Mouse (Mus musculus) spleen, adult 2 months (tissue): Measurements from ENCODE around the gene Arf3. TPM values are rescaled to one million over a fixed set of nuclear protein-coding genes. Genes with fewer than 3 reads are reported as not detected.
A peak's percentile ranks its signal among the peaks of the same experiment; 100 is the strongest.

Experiments used
- DNase-seq, 2 experiments: peaks; one replicate each; pipeline versions ENCODE4 v3.0.0 to v3.0.0-alpha.2; 2012 to 2021; ENCODE audit warnings: low spot score in 2 of 2, low read depth in 1 of 2
- H3K27ac ChIP-seq: fragments of 200-500 bp; 2 replicates; pipeline ENCODE4 v1.5.1; 2012; ENCODE audit warnings: low read length, inconsistent platforms; ENCODE audit not compliant: insufficient read depth
- H3K27me3 ChIP-seq: fragments of 200-500 bp; 2 replicates; pipeline ENCODE4 v1.6.1; 2012; ENCODE audit warnings: mild to moderate bottlenecking, moderate library complexity, low read length, inconsistent platforms; ENCODE audit not compliant: control insufficient read depth, insufficient read depth
- H3K36me3 ChIP-seq: fragments of 200-500 bp; 2 replicates; pipeline ENCODE4 v1.6.1; 2012; ENCODE audit warnings: mild to moderate bottlenecking, low read length, inconsistent platforms; ENCODE audit not compliant: control insufficient read depth, insufficient read depth
- H3K4me1 ChIP-seq: fragments of 200-500 bp; 2 replicates; pipeline ENCODE4 v1.6.1; 2011; ENCODE audit warnings: inconsistent platforms; ENCODE audit not compliant: control insufficient read depth, insufficient read depth, insufficient read length
- H3K4me3 ChIP-seq: fragments of 200-500 bp; 2 replicates; pipeline ENCODE4 v1.5.1; 2011; ENCODE audit warnings: mild to moderate bottlenecking, inconsistent platforms; ENCODE audit not compliant: insufficient read depth, insufficient read length; ENCODE audit errors: extremely low read depth
- CTCF ChIP-seq: fragments of 200-500 bp; IDR thresholded peaks from 2 replicates; pipeline ENCODE4 v1.5.1; 2011; ENCODE audit warnings: mild to moderate bottlenecking, inconsistent platforms; ENCODE audit not compliant: insufficient read depth, insufficient read length, insufficient replicate concordance; ENCODE audit errors: extremely low read depth
- POLR2A ChIP-seq: fragments of 200-500 bp; IDR thresholded peaks from 2 replicates; pipeline ENCODE4 v1.6.1; 2011; ENCODE audit warnings: low read depth, low read length, inconsistent platforms
- WGBS: fragments of 180-500 bp; shearing (Covaris S2); methylation state at CpG from one replicate; pipeline ENCODE4 v1.1.7; 2018; 5-methylcytosine and 5-hydroxymethylcytosine counted together
- polyA plus RNA-seq: library from polyadenylated mRNA; depleted of rRNA; stranded (reverse); fragments of >200 nt; gene quantifications from 2 replicates; pipeline ENCODE4 v1.2.3, GENCODE M21; 2012

The Arf3 gene
- polyA plus RNA-seq, 1 experiment = 65.2 TPM

- TF ChIP-seq POLR2A = no peak
- TF ChIP-seq CTCF = no peak
- no peak overlapping the region for H3K4me3 ChIP-seq
- no peaks in the 10 kb centered on the region for H3K36me3 ChIP-seq
- H3K4me1 ChIP-seq = peaks cover 3% of the 10 kb centered on the region; the same call in 1 of the 2 replicates
- no peak overlapping the region for H3K27ac ChIP-seq
- WGBS = 13% methylated on average over 14 of the region's 14 CpGs
- no peak for DNase-seq
- H3K27me3 ChIP-seq = peaks cover 6% of the 10 kb centered on the region
These were observed 40.2 kb downstream of the Arf3 start for GRCm38 (mm10) chr15:98722854-98723253.

- TF ChIP-seq CTCF = no peak
- no peak for TF ChIP-seq POLR2A
- 87% methylated on average over 8 of the region's 8 CpGs for WGBS
- H3K27ac ChIP-seq = no peak overlapping the region
- H3K27me3 ChIP-seq = peaks cover 6% of the 10 kb centered on the region
- peaks cover 3% of the 10 kb centered on the region; the same call in 1 of the 2 replicates for H3K4me1 ChIP-seq
- no peaks in the 10 kb centered on the region for H3K36me3 ChIP-seq
- DNase-seq = no peak
- no peak overlapping the region for H3K4me3 ChIP-seq
These were observed 40.8 kb downstream of the Arf3 start for GRCm38 (mm10) chr15:98722191-98722590.

- 76% methylated on average over 16 of the region's 16 CpGs for WGBS
- no peak for TF ChIP-seq POLR2A
- TF ChIP-seq CTCF = no peak
- H3K4me3 ChIP-seq = no peak overlapping the region
- H3K36me3 ChIP-seq = no peaks in the 10 kb centered on the region
- peaks cover 2% of the 10 kb centered on the region for H3K27me3 ChIP-seq
- DNase-seq = no peak
- no peaks in the 10 kb centered on the region for H3K4me1 ChIP-seq
- no peak overlapping the region for H3K27ac ChIP-seq
These were observed 45.7 kb downstream of the Arf3 start for GRCm38 (mm10) chr15:98717301-98717700.

- no peak overlapping the region for H3K4me3 ChIP-seq
- TF ChIP-seq POLR2A (no peak), CTCF (no peak)
- no peaks in the 10 kb centered on the region for H3K4me1 ChIP-seq
- WGBS = 63% methylated on average over 5 of the region's 5 CpGs
- H3K36me3 ChIP-seq = no peaks in the 10 kb centered on the region
- H3K27me3 ChIP-seq = no peaks in the 10 kb centered on the region
- DNase-seq = no peak
- H3K27ac ChIP-seq = no peak overlapping the region
These were observed 48.8 kb downstream of the Arf3 start for GRCm38 (mm10) chr15:98714230-98714652.

GRCm38 (mm10) chr15:98710442-98710841 lies 52.6 kb downstream of the Arf3 start:
- H3K4me1 ChIP-seq = no peaks in the 10 kb centered on the region
- no peak overlapping the region for H3K27ac ChIP-seq
- TF ChIP-seq POLR2A (no peak), CTCF (peak; percentile 60; the same call in 1 of the 2 replicates)
- no peaks in the 10 kb centered on the region for H3K36me3 ChIP-seq
- H3K27me3 ChIP-seq = no peaks in the 10 kb centered on the region
- 17% methylated on average over 9 of the region's 9 CpGs for WGBS
- no peak overlapping the region for H3K4me3 ChIP-seq
- peak; percentile 32 to 69 for DNase-seq

- no peaks in the 10 kb centered on the region for H3K36me3 ChIP-seq
- peak within 1 kb of the TSS; percentile 51; the same call in 1 of the 2 replicates for H3K4me3 ChIP-seq
- peak; percentile 61; the same call in 1 of the 2 replicates for TF ChIP-seq CTCF
- TF ChIP-seq POLR2A = no peak
- 17% methylated on average over 16 of the region's 16 CpGs for WGBS
- no peaks in the 10 kb centered on the region for H3K4me1 ChIP-seq
- H3K27me3 ChIP-seq = no peaks in the 10 kb centered on the region
- H3K27ac ChIP-seq = no peak within 1 kb of the TSS
- peak; percentile 56 to 60 for DNase-seq
These were observed 55.1 kb downstream of the Arf3 start, which contains the start of gene Ccdc65 for GRCm38 (mm10) chr15:98707766-98708372. Ccdc65 (plus strand) TSS chr15:98708207.

GRCm38 (mm10) chr15:98704312-98704711 lies 58.7 kb downstream of the Arf3 start:
- WGBS = 64% methylated on average over 9 of the region's 9 CpGs
- no peak for DNase-seq
- H3K27me3 ChIP-seq = peaks cover 1% of the 10 kb centered on the region

More at GRCm38 (mm10) chr15:98704312-98704711, 58.7 kb downstream of the Arf3 start:
- TF ChIP-seq CTCF (no peak), POLR2A (no peak)
- no peak overlapping the region for H3K27ac ChIP-seq
- H3K4me3 ChIP-seq = no peak overlapping the region
- H3K36me3 ChIP-seq = no peaks in the 10 kb centered on the region
- H3K4me1 ChIP-seq = no peaks in the 10 kb centered on the region
